Mouse (Mus musculus): Measurements from ENCODE around the gene Mmd. TPM values are rescaled to one million over a fixed set of nuclear protein-coding genes. Genes with fewer than 3 reads are reported as not detected.

Mmd gene
- total RNA-seq (2021) (10 to 100 TPM; 25.9 to 35.7 TPM), polyA plus RNA-seq (2012; rRNA removed) (30.9 and 53.1 TPM in 2 replicates)
- long read RNA-seq, transcript Mmd-201 (7 exons, 2,677 nt): major isoform, 14 of 18 reads
- long read RNA-seq, partial matches to known transcripts: 1 of 18 reads
- long read RNA-seq, other reads (novel, unspliced or antisense): 3 of 18 reads

GRCm38 (mm10) chr11:90249025-90249650, at the start of gene Mmd:
Gene Mmd, plus strand, starts transcription at chr11:90249456.
- Histone ChIP-seq H3K36me3 (ENCODE audit: control insufficient read depth, insufficient read depth, low read length) (peaks cover 9% of the 10 kb centered on the region), H3K4me1 (ENCODE audit: control insufficient read depth, insufficient read depth, low read length) (peaks cover 7% of the 10 kb centered on the region), H3K27ac (peak within 1 kb of the TSS; percentile 96), H3K9ac (ENCODE audit: low read depth, low read length) (peak within 1 kb of the TSS; percentile 94), H3K4me3 (peak within 1 kb of the TSS; percentile 93), H3K27me3 (ENCODE audit: control insufficient read depth, insufficient read depth, low read length) (no peaks in the 10 kb centered on the region), H3K79me2 (replicated peaks; ENCODE audit: control insufficient read depth, insufficient read depth, low read length) (no peaks in the 10 kb centered on the region; the same call in 1 of the 2 replicates)
- TF ChIP-seq CTCF (IDR thresholded peaks at IDR 0.05) (peak; percentile 48), EP300 (IDR thresholded peaks at IDR 0.05; ENCODE audit: insufficient read depth, low read depth, low read length) (peak; percentile 71), POLR2A (IDR thresholded peaks at IDR 0.05; ENCODE audit: insufficient read depth, low read depth, low read length) (peak; percentile 87)
- WGBS: 2% methylated on average over 42 of the region's 51 CpGs
- intact Hi-C loops (cut with DNase I): loop anchor here (2.0 kb wide), 2 partner anchors 22 to 64 kb away; no protein-coding TSS in a partner anchor
- peak; percentile 98 to 99 for DNase-seq

GRCm38 (mm10) chr11:90200826-90201225, 48.4 kb upstream of the Mmd start:
- TF ChIP-seq POLR2A (IDR thresholded peaks at IDR 0.05; ENCODE audit: insufficient read depth, low read depth, low read length): no peak
- TF ChIP-seq EP300 (IDR thresholded peaks at IDR 0.05; ENCODE audit: insufficient read depth, low read depth, low read length): no peak
- TF ChIP-seq CTCF (IDR thresholded peaks at IDR 0.05): no peak
- intact Hi-C loops (cut with DNase I): no loop called here
- DNase-seq: no peak
- Histone ChIP-seq H3K36me3 (ENCODE audit: control insufficient read depth, insufficient read depth, low read length) (no peaks in the 10 kb centered on the region), H3K4me1 (ENCODE audit: control insufficient read depth, insufficient read depth, low read length) (peaks cover 3% of the 10 kb centered on the region; the same call in 1 of the 2 replicates), H3K4me3 (no peak overlapping the region), H3K27ac (no peak overlapping the region), H3K9ac (ENCODE audit: low read depth, low read length) (no peak overlapping the region), H3K27me3 (ENCODE audit: control insufficient read depth, insufficient read depth, low read length) (no peaks in the 10 kb centered on the region), H3K79me2 (replicated peaks; ENCODE audit: control insufficient read depth, insufficient read depth, low read length) (no peaks in the 10 kb centered on the region)
- 91% methylated on average over 2 of the region's 2 CpGs for WGBS

- no peaks in the 10 kb centered on the region for H3K27me3 ChIP-seq (ENCODE audit: control insufficient read depth, insufficient read depth, low read length)
- TF ChIP-seq CTCF (IDR thresholded peaks at IDR 0.05) (no peak), EP300 (IDR thresholded peaks at IDR 0.05; ENCODE audit: insufficient read depth, low read depth, low read length) (no peak), POLR2A (IDR thresholded peaks at IDR 0.05; ENCODE audit: insufficient read depth, low read depth, low read length) (no peak)
- no peaks in the 10 kb centered on the region for H3K4me1 ChIP-seq (ENCODE audit: control insufficient read depth, insufficient read depth, low read length)
- intact Hi-C loops (cut with DNase I): no loop called here
- no peaks in the 10 kb centered on the region for H3K79me2 ChIP-seq (replicated peaks; ENCODE audit: control insufficient read depth, insufficient read depth, low read length)
- no peak overlapping the region for H3K4me3 ChIP-seq
- H3K9ac ChIP-seq (ENCODE audit: low read depth, low read length): no peak overlapping the region
- WGBS: 75% methylated on average over 7 of the region's 7 CpGs
- no peak overlapping the region for H3K27ac ChIP-seq
- H3K36me3 ChIP-seq (ENCODE audit: control insufficient read depth, insufficient read depth, low read length): no peaks in the 10 kb centered on the region
- no peak for DNase-seq
Observed at GRCm38 (mm10) chr11:90214246-90214645, 35.0 kb upstream of the Mmd start.

- Histone ChIP-seq H3K36me3 (ENCODE audit: control insufficient read depth, insufficient read depth, low read length) (no peaks in the 10 kb centered on the region), H3K9ac (ENCODE audit: low read depth, low read length) (no peak overlapping the region), H3K27ac (no peak overlapping the region), H3K27me3 (ENCODE audit: control insufficient read depth, insufficient read depth, low read length) (no peaks in the 10 kb centered on the region), H3K4me3 (no peak overlapping the region), H3K4me1 (ENCODE audit: control insufficient read depth, insufficient read depth, low read length) (peaks cover 2% of the 10 kb centered on the region), H3K79me2 (replicated peaks; ENCODE audit: control insufficient read depth, insufficient read depth, low read length) (no peaks in the 10 kb centered on the region)
- WGBS: 56% methylated on average over 6 of the region's 6 CpGs
- intact Hi-C loops (cut with DNase I): no loop called here
- no peak for DNase-seq
- TF ChIP-seq CTCF (IDR thresholded peaks at IDR 0.05) (no peak), EP300 (IDR thresholded peaks at IDR 0.05; ENCODE audit: insufficient read depth, low read depth, low read length) (no peak), POLR2A (IDR thresholded peaks at IDR 0.05; ENCODE audit: insufficient read depth, low read depth, low read length) (no peak)
Observed at GRCm38 (mm10) chr11:90220022-90220645, 29.1 kb upstream of the Mmd start.

- H3K27me3 ChIP-seq (ENCODE audit: control insufficient read depth, insufficient read depth, low read length): no peaks in the 10 kb centered on the region
- H3K79me2 ChIP-seq (replicated peaks; ENCODE audit: control insufficient read depth, insufficient read depth, low read length): no peaks in the 10 kb centered on the region
- no peak overlapping the region for H3K9ac ChIP-seq (ENCODE audit: low read depth, low read length)
- H3K27ac ChIP-seq: no peak overlapping the region
- H3K4me3 ChIP-seq: no peak overlapping the region
- H3K4me1 ChIP-seq (ENCODE audit: control insufficient read depth, insufficient read depth, low read length): peaks cover 5% of the 10 kb centered on the region
- WGBS: 28% methylated on average over 2 of the region's 2 CpGs
- no peak for DNase-seq
- intact Hi-C loops (cut with DNase I): no loop called here
- TF ChIP-seq EP300 (IDR thresholded peaks at IDR 0.05; ENCODE audit: insufficient read depth, low read depth, low read length) (no peak), POLR2A (IDR thresholded peaks at IDR 0.05; ENCODE audit: insufficient read depth, low read depth, low read length) (no peak), CTCF (IDR thresholded peaks at IDR 0.05) (no peak)
- H3K36me3 ChIP-seq (ENCODE audit: control insufficient read depth, insufficient read depth, low read length): no peaks in the 10 kb centered on the region
Observed at GRCm38 (mm10) chr11:90220750-90221149, 28.5 kb upstream of the Mmd start.

All from heart, adult 2 months (tissue).